Mouse (Mus musculus): ENCODE results near the gene Nrbf2. TPM values are rescaled to one million over a fixed set of nuclear protein-coding genes. Genes with fewer than 3 reads are reported as not detected.
A peak's percentile ranks its signal among the peaks of the same experiment; 100 is the strongest.

Nrbf2 gene
- polyA plus RNA-seq (2011; ENCODE audit: insufficient read depth, insufficient read length, low replicate concordance, missing spikeins) = 10.9 and 19.3 TPM in 2 replicates

GRCm38 (mm10) chr10:67285176-67285814, at the start of gene Nrbf2:
Gene Nrbf2 (minus strand): TSS chr10:67285305.
- 2% methylated on average over 52 of the region's 52 CpGs for WGBS
- Histone ChIP-seq H3K27ac (ENCODE audit: control insufficient read depth, insufficient read depth, low read depth, low read length, poor library complexity) (peak within 1 kb of the TSS; percentile 86), H3K4me1 (ENCODE audit: control insufficient read depth, insufficient read depth, low read length) (peaks cover 5% of the 10 kb centered on the region), H3K4me3 (replicated peaks; ENCODE audit: control insufficient read depth, low read depth, low read length) (peak within 1 kb of the TSS; percentile 67)
- peak; percentile 10; the same call in 1 of the 2 replicates for TF ChIP-seq POLR2A (IDR thresholded peaks at IDR 0.05; ENCODE audit: borderline replicate concordance, control insufficient read depth, low read depth, low read length)
- TF ChIP-seq CTCF (IDR thresholded peaks at IDR 0.05; ENCODE audit: control insufficient read depth, insufficient read depth, low read length) = no peak

GRCm38 (mm10) chr10:67330580-67330979, 45.5 kb upstream of the Nrbf2 start:
- Histone ChIP-seq H3K27ac (ENCODE audit: control insufficient read depth, insufficient read depth, low read depth, low read length, poor library complexity) (no peak overlapping the region), H3K4me3 (replicated peaks; ENCODE audit: control insufficient read depth, low read depth, low read length) (no peak overlapping the region), H3K4me1 (ENCODE audit: control insufficient read depth, insufficient read depth, low read length) (peaks cover 1% of the 10 kb centered on the region; the same call in 1 of the 2 replicates)
- 49% methylated on average over 2 of the region's 2 CpGs for WGBS
- TF ChIP-seq CTCF (IDR thresholded peaks at IDR 0.05; ENCODE audit: control insufficient read depth, insufficient read depth, low read length) = no peak
- no peak for TF ChIP-seq POLR2A (IDR thresholded peaks at IDR 0.05; ENCODE audit: borderline replicate concordance, control insufficient read depth, low read depth, low read length)

- Histone ChIP-seq H3K27ac (ENCODE audit: control insufficient read depth, insufficient read depth, low read depth, low read length, poor library complexity) (no peak overlapping the region), H3K4me3 (replicated peaks; ENCODE audit: control insufficient read depth, low read depth, low read length) (no peak overlapping the region), H3K4me1 (ENCODE audit: control insufficient read depth, insufficient read depth, low read length) (peaks cover 1% of the 10 kb centered on the region; the same call in 1 of the 2 replicates)
- TF ChIP-seq CTCF (IDR thresholded peaks at IDR 0.05; ENCODE audit: control insufficient read depth, insufficient read depth, low read length) = no peak
- no peak for TF ChIP-seq POLR2A (IDR thresholded peaks at IDR 0.05; ENCODE audit: borderline replicate concordance, control insufficient read depth, low read depth, low read length)
- WGBS = 73% methylated on average over 11 of the region's 11 CpGs
Observed at GRCm38 (mm10) chr10:67329661-67330060, 44.6 kb upstream of the Nrbf2 start.

- Histone ChIP-seq H3K27ac (ENCODE audit: control insufficient read depth, insufficient read depth, low read depth, low read length, poor library complexity) (no peak overlapping the region), H3K4me1 (ENCODE audit: control insufficient read depth, insufficient read depth, low read length) (peaks cover 1% of the 10 kb centered on the region; the same call in 1 of the 2 replicates), H3K4me3 (replicated peaks; ENCODE audit: control insufficient read depth, low read depth, low read length) (no peak overlapping the region)
- WGBS = 88% methylated on average over 5 of the region's 5 CpGs
- TF ChIP-seq CTCF (IDR thresholded peaks at IDR 0.05; ENCODE audit: control insufficient read depth, insufficient read depth, low read length) (no peak), POLR2A (IDR thresholded peaks at IDR 0.05; ENCODE audit: borderline replicate concordance, control insufficient read depth, low read depth, low read length) (no peak)
Observed at GRCm38 (mm10) chr10:67328208-67328607, 43.1 kb upstream of the Nrbf2 start.

- no peak overlapping the region for H3K4me3 ChIP-seq (replicated peaks; ENCODE audit: control insufficient read depth, low read depth, low read length)
- H3K4me1 ChIP-seq (ENCODE audit: control insufficient read depth, insufficient read depth, low read length) = no peaks in the 10 kb centered on the region
- no peak for TF ChIP-seq POLR2A (IDR thresholded peaks at IDR 0.05; ENCODE audit: borderline replicate concordance, control insufficient read depth, low read depth, low read length)
- TF ChIP-seq CTCF (IDR thresholded peaks at IDR 0.05; ENCODE audit: control insufficient read depth, insufficient read depth, low read length) = no peak
- 74% methylated on average over 1 of the region's 1 CpGs for WGBS
- no peak overlapping the region for H3K27ac ChIP-seq (ENCODE audit: control insufficient read depth, insufficient read depth, low read depth, low read length, poor library complexity)
Observed at GRCm38 (mm10) chr10:67324036-67324435, 38.9 kb upstream of the Nrbf2 start.

- 68% methylated on average over 2 of the region's 2 CpGs for WGBS
Observed at GRCm38 (mm10) chr10:67321396-67321795, 36.3 kb upstream of the Nrbf2 start.

GRCm38 (mm10) chr10:67320207-67320859, 35.2 kb upstream of the Nrbf2 start:
- H3K27ac ChIP-seq (ENCODE audit: control insufficient read depth, insufficient read depth, low read depth, low read length, poor library complexity) = no peak overlapping the region
- TF ChIP-seq CTCF (IDR thresholded peaks at IDR 0.05; ENCODE audit: control insufficient read depth, insufficient read depth, low read length) = no peak
- TF ChIP-seq POLR2A (IDR thresholded peaks at IDR 0.05; ENCODE audit: borderline replicate concordance, control insufficient read depth, low read depth, low read length) = no peak
- no peak overlapping the region for H3K4me3 ChIP-seq (replicated peaks; ENCODE audit: control insufficient read depth, low read depth, low read length)
- H3K4me1 ChIP-seq (ENCODE audit: control insufficient read depth, insufficient read depth, low read length) = no peaks in the 10 kb centered on the region
- 86% methylated on average over 17 of the region's 17 CpGs for WGBS

More at GRCm38 (mm10) chr10:67321396-67321795, 36.3 kb upstream of the Nrbf2 start:
- Histone ChIP-seq H3K4me3 (replicated peaks; ENCODE audit: control insufficient read depth, low read depth, low read length) (no peak overlapping the region), H3K4me1 (ENCODE audit: control insufficient read depth, insufficient read depth, low read length) (no peaks in the 10 kb centered on the region), H3K27ac (ENCODE audit: control insufficient read depth, insufficient read depth, low read depth, low read length, poor library complexity) (no peak overlapping the region)
- TF ChIP-seq CTCF (IDR thresholded peaks at IDR 0.05; ENCODE audit: control insufficient read depth, insufficient read depth, low read length) (no peak), POLR2A (IDR thresholded peaks at IDR 0.05; ENCODE audit: borderline replicate concordance, control insufficient read depth, low read depth, low read length) (no peak)

GRCm38 (mm10) chr10:67319016-67319725, 34.1 kb upstream of the Nrbf2 start:
- no peak for TF ChIP-seq POLR2A (IDR thresholded peaks at IDR 0.05; ENCODE audit: borderline replicate concordance, control insufficient read depth, low read depth, low read length)
- peak; percentile 20; the same call in 1 of the 2 replicates for TF ChIP-seq CTCF (IDR thresholded peaks at IDR 0.05; ENCODE audit: control insufficient read depth, insufficient read depth, low read length)
- no peak overlapping the region for H3K27ac ChIP-seq (ENCODE audit: control insufficient read depth, insufficient read depth, low read depth, low read length, poor library complexity)
- 81% methylated on average over 13 of the region's 13 CpGs for WGBS
- no peaks in the 10 kb centered on the region for H3K4me1 ChIP-seq (ENCODE audit: control insufficient read depth, insufficient read depth, low read length)
- H3K4me3 ChIP-seq (replicated peaks; ENCODE audit: control insufficient read depth, low read depth, low read length) = no peak overlapping the region
